Mouse (Mus musculus): ENCODE results near the gene Hs3st3b1. TPM values are rescaled to one million over a fixed set of nuclear protein-coding genes. Genes with fewer than 3 reads are reported as not detected.

Hs3st3b1 gene
- polyA plus RNA-seq, 1 experiment from 2014 or later = 2.5 TPM

- Histone ChIP-seq H3K27me3 (replicated peaks; ENCODE audit: control insufficient read depth, insufficient read depth, low read length) (no peaks in the 10 kb centered on the region), H3K4me3 (ENCODE audit: low read depth, low read length) (peak overlapping the region; percentile 23), H3K4me1 (replicated peaks; ENCODE audit: control insufficient read depth, insufficient read depth, low read length) (no peaks in the 10 kb centered on the region), H3K9me3 (ENCODE audit: control insufficient read depth) (no peaks in the 10 kb centered on the region), H3K36me3 (ENCODE audit: control insufficient read depth, insufficient read depth) (no peaks in the 10 kb centered on the region), H3K9ac (ENCODE audit: low read depth, low read length) (no peak overlapping the region), H3K4me2 (replicated peaks; ENCODE audit: low read depth) (peak overlapping the region; percentile 59), H3K27ac (ENCODE audit: low read depth, low read length) (no peak overlapping the region)
- peak; percentile 73 for ATAC-seq
- no peak for TF ChIP-seq CTCF (IDR thresholded peaks at IDR 0.05; ENCODE audit: low read depth)
- 7% methylated on average over 19 of the region's 19 CpGs for WGBS
Measured at GRCm38 (mm10) chr11:63951831-63952631, 29.9 kb upstream of the Hs3st3b1 start.

- Histone ChIP-seq H3K36me3 (ENCODE audit: control insufficient read depth, insufficient read depth) (no peaks in the 10 kb centered on the region), H3K4me1 (replicated peaks; ENCODE audit: control insufficient read depth, insufficient read depth, low read length) (no peaks in the 10 kb centered on the region), H3K4me3 (ENCODE audit: low read depth, low read length) (no peak overlapping the region), H3K27me3 (replicated peaks; ENCODE audit: control insufficient read depth, insufficient read depth, low read length) (no peaks in the 10 kb centered on the region), H3K27ac (ENCODE audit: low read depth, low read length) (no peak overlapping the region), H3K9ac (ENCODE audit: low read depth, low read length) (no peak overlapping the region), H3K4me2 (replicated peaks; ENCODE audit: low read depth) (no peak overlapping the region), H3K9me3 (ENCODE audit: control insufficient read depth) (no peaks in the 10 kb centered on the region)
- WGBS = 83% methylated on average over 11 of the region's 11 CpGs
- no peak for ATAC-seq
- TF ChIP-seq CTCF (IDR thresholded peaks at IDR 0.05; ENCODE audit: low read depth) = no peak
Measured at GRCm38 (mm10) chr11:63948371-63948770, 26.3 kb upstream of the Hs3st3b1 start.

GRCm38 (mm10) chr11:63947024-63947423 is 24.9 kb upstream of the Hs3st3b1 start:
- Histone ChIP-seq H3K27ac (ENCODE audit: low read depth, low read length) (no peak overlapping the region), H3K27me3 (replicated peaks; ENCODE audit: control insufficient read depth, insufficient read depth, low read length) (no peaks in the 10 kb centered on the region), H3K4me1 (replicated peaks; ENCODE audit: control insufficient read depth, insufficient read depth, low read length) (no peaks in the 10 kb centered on the region), H3K9ac (ENCODE audit: low read depth, low read length) (no peak overlapping the region), H3K36me3 (ENCODE audit: control insufficient read depth, insufficient read depth) (no peaks in the 10 kb centered on the region), H3K4me3 (ENCODE audit: low read depth, low read length) (no peak overlapping the region), H3K9me3 (ENCODE audit: control insufficient read depth) (no peaks in the 10 kb centered on the region), H3K4me2 (replicated peaks; ENCODE audit: low read depth) (no peak overlapping the region)
- WGBS = 85% methylated on average over 2 of the region's 2 CpGs
- ATAC-seq = no peak
- TF ChIP-seq CTCF (IDR thresholded peaks at IDR 0.05; ENCODE audit: low read depth) = no peak

- Histone ChIP-seq H3K4me3 (ENCODE audit: low read depth, low read length) (no peak overlapping the region), H3K27ac (ENCODE audit: low read depth, low read length) (no peak overlapping the region), H3K9me3 (ENCODE audit: control insufficient read depth) (no peaks in the 10 kb centered on the region), H3K4me1 (replicated peaks; ENCODE audit: control insufficient read depth, insufficient read depth, low read length) (no peaks in the 10 kb centered on the region), H3K36me3 (ENCODE audit: control insufficient read depth, insufficient read depth) (no peaks in the 10 kb centered on the region), H3K27me3 (replicated peaks; ENCODE audit: control insufficient read depth, insufficient read depth, low read length) (0 out of 2 replicates have a peak, but pooled peaks cover 3% of the 10 kb centered on the region), H3K4me2 (replicated peaks; ENCODE audit: low read depth) (no peak overlapping the region), H3K9ac (ENCODE audit: low read depth, low read length) (no peak overlapping the region)
- WGBS = 85% methylated on average over 3 of the region's 3 CpGs
- no peak for ATAC-seq
- TF ChIP-seq CTCF (IDR thresholded peaks at IDR 0.05; ENCODE audit: low read depth) = no peak
Measured at GRCm38 (mm10) chr11:63943947-63944346, 21.9 kb upstream of the Hs3st3b1 start.

- no peaks in the 10 kb centered on the region for H3K36me3 ChIP-seq (ENCODE audit: control insufficient read depth, insufficient read depth)
- H3K9ac ChIP-seq (ENCODE audit: low read depth, low read length) = no peak overlapping the region
- no peak overlapping the region for H3K27ac ChIP-seq (ENCODE audit: low read depth, low read length)
- H3K4me2 ChIP-seq (replicated peaks; ENCODE audit: low read depth) = no peak overlapping the region
- TF ChIP-seq CTCF (IDR thresholded peaks at IDR 0.05; ENCODE audit: low read depth) = no peak
- 0 out of 2 replicates have a peak, but pooled peaks cover 8% of the 10 kb centered on the region for H3K27me3 ChIP-seq (replicated peaks; ENCODE audit: control insufficient read depth, insufficient read depth, low read length)
- 92% methylated on average over 13 of the region's 13 CpGs for WGBS
- H3K9me3 ChIP-seq (ENCODE audit: control insufficient read depth) = no peaks in the 10 kb centered on the region
- H3K4me1 ChIP-seq (replicated peaks; ENCODE audit: control insufficient read depth, insufficient read depth, low read length) = no peaks in the 10 kb centered on the region
- no peak for ATAC-seq
- no peak overlapping the region for H3K4me3 ChIP-seq (ENCODE audit: low read depth, low read length)
Measured at GRCm38 (mm10) chr11:63943268-63943890, 21.3 kb upstream of the Hs3st3b1 start.

- H3K36me3 ChIP-seq (ENCODE audit: control insufficient read depth, insufficient read depth) = no peaks in the 10 kb centered on the region
- H3K9me3 ChIP-seq (ENCODE audit: control insufficient read depth) = no peaks in the 10 kb centered on the region
- TF ChIP-seq CTCF (IDR thresholded peaks at IDR 0.05; ENCODE audit: low read depth) = no peak
- no peak overlapping the region for H3K4me2 ChIP-seq (replicated peaks; ENCODE audit: low read depth)
- H3K4me3 ChIP-seq (ENCODE audit: low read depth, low read length) = no peak overlapping the region
- no peak overlapping the region for H3K27ac ChIP-seq (ENCODE audit: low read depth, low read length)
- H3K4me1 ChIP-seq (replicated peaks; ENCODE audit: control insufficient read depth, insufficient read depth, low read length) = no peaks in the 10 kb centered on the region
- H3K9ac ChIP-seq (ENCODE audit: low read depth, low read length) = no peak overlapping the region
- 70% methylated on average over 8 of the region's 8 CpGs for WGBS
- 0 out of 2 replicates have a peak, but pooled peaks cover 8% of the 10 kb centered on the region for H3K27me3 ChIP-seq (replicated peaks; ENCODE audit: control insufficient read depth, insufficient read depth, low read length)
- no peak for ATAC-seq
Measured at GRCm38 (mm10) chr11:63942177-63942576, 20.1 kb upstream of the Hs3st3b1 start.

Measured in intestine, postnatal 0 days (tissue).